Mouse (Mus musculus) liver, postnatal 0 days (tissue): ENCODE results near the gene Asxl1. TPM values are rescaled to one million over a fixed set of nuclear protein-coding genes. Genes with fewer than 3 reads are reported as not detected.
A peak's percentile ranks its signal among the peaks of the same experiment; 100 is the strongest.

Experiments used
- ATAC-seq: fragments of 200-750 bp; cut with Nextera tagmentation; 2 replicates; pipeline ENCODE4 v1.8.0; 2017; ENCODE audit warnings: mild to moderate bottlenecking, moderate library complexity
- DNase-seq: peaks from one replicate; pipeline ENCODE4 v3.0.0-alpha.2; 2016
- H3K27ac ChIP-seq: fragments of 300-500 bp; sonication (generic); 2 replicates; pipeline ENCODE4 v1.5.1; 2014; ENCODE audit warnings: antibody characterized with exemption, moderate library complexity, mild to moderate bottlenecking, low read depth
- H3K27me3 ChIP-seq: fragments of 300-500 bp; sonication (generic); 2 replicates; pipeline ENCODE4 v1.6.1; 2014; ENCODE audit warnings: low read length, control low read depth, mixed read lengths; ENCODE audit not compliant: insufficient read depth
- H3K36me3 ChIP-seq: fragments of 300-500 bp; sonication (generic); replicated peaks from 2 replicates; pipeline ENCODE4 v1.6.1; 2014; ENCODE audit warnings: mild to moderate bottlenecking, control low read depth, low read length, moderate library complexity, mixed read lengths; ENCODE audit not compliant: insufficient read depth
- H3K4me1 ChIP-seq: fragments of 300-500 bp; sonication (generic); 2 replicates; pipeline ENCODE4 v1.6.1; 2014; ENCODE audit warnings: antibody characterized with exemption, mild to moderate bottlenecking, control low read depth; ENCODE audit not compliant: insufficient read depth
- H3K4me2 ChIP-seq: fragments of 300-500 bp; sonication (generic); 2 replicates; pipeline ENCODE4 v1.6.1; 2014; ENCODE audit warnings: low read depth, mild to moderate bottlenecking, low read length, moderate library complexity, mixed read lengths
- H3K4me3 ChIP-seq: fragments of 300-500 bp; sonication (generic); 2 replicates; pipeline ENCODE4 v1.5.1; 2014; ENCODE audit warnings: low read depth, low read length
- H3K9ac ChIP-seq: fragments of 300-500 bp; sonication (generic); replicated peaks from 2 replicates; pipeline ENCODE4 v1.6.1; 2014; ENCODE audit warnings: mild to moderate bottlenecking, moderate library complexity
- H3K9me3 ChIP-seq: fragments of 300-500 bp; sonication (generic); 2 replicates; pipeline ENCODE4 v1.6.1; 2016; ENCODE audit warnings: mild to moderate bottlenecking, control low read depth, low read length, mixed read lengths
- CTCF ChIP-seq: sonication (generic); IDR thresholded peaks from 2 replicates; pipeline ENCODE4 v1.5.1; 2016; ENCODE audit warnings: antibody characterized with exemption, low read depth
- EP300 ChIP-seq: IDR thresholded peaks from 2 replicates; pipeline ENCODE4 v1.6.1; 2016; ENCODE audit warnings: antibody characterized with exemption, low read depth, mild to moderate bottlenecking
- WGBS: fragments of 180-500 bp; shearing (Covaris S2); extraction: QIAGEN DNeasy Blood & Tissue Kit; methylation state at CpG from one replicate; pipeline ENCODE4 v1.1.7; 2014; ENCODE audit not compliant: insufficient replicate concordance; 5-methylcytosine and 5-hydroxymethylcytosine counted together
- polyA plus RNA-seq: library from polyadenylated mRNA; unstranded; fragments of >200 nt; fragmentation: Nextera tagmentation; extraction: Ambion mirVana; gene quantifications from 2 replicates; pipeline ENCODE4 v1.2.1, GENCODE M21; 2015

Gene Asxl1
- polyA plus RNA-seq, 1 experiment from 2014 or later: 5.7 TPM

DNA sequence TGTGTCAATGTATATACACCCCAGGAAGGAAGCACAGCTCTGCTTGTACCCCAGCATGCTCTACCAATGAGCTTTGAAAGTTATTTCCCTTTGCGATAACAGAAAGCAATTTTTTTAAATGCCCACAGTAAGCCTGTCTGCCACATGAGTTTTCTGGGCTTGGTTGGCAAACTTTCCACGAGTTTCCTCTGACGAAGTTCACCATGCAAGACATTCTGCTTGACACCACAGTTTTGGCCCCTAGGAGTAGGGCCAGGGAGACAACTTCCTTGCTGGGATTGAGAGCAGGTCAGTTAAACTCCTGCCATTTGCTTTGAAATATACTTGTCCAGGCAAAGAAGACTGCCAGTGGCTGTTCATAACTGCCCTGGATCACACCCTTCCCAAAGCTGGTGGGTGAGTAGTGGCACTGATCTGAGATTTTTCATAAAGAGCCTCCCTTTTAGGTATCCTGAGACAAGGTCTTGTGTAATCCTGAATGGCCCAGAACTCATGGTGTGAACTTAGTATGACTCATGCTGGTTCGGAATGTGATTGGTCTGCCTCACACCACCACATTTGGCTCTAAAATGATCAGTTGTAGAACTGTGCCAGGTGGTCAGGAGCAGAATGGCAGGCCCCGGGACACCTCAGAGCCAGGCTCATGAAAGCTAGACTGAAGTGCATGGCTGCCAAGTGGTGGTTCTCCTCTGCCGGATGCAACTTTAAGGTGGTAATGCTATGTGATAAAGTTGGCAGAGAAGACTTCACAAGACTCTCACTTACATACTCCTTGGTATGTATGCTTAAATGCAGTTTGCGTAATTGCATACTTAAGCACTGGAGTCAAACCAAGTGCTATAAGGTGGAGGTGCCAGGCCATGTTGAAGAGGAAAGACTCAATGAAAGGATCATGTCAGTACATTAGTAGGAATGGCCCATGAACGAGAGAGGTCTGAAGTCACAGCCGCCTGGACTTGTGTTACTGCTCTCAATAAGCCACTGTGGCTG lies 7.0 kb upstream of the Asxl1 start:
- WGBS: 74% methylated on average over 9 of the region's 9 CpGs
- TF ChIP-seq CTCF (no peak), EP300 (no peak)

DNA sequence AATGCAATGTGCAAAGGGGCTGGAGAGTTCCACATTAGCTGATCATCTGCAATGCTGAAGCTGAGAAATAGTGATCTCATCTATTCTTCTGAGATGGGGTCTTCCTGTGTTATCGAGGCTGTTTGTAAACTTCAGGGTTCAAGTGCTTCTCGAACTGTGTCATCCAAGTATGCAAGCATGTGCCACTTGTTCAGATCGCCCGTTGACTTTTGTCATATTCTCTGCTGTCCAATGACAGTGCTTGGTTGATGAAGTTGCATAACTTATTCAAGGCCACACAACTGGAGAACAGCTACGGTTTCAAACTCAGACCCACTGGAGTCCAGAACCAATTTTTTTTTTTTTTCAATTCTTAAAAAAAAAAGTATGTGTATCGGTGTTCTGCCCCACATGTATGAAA lies 3.5 kb upstream of the Asxl1 start:
- H3K9ac ChIP-seq: no peak overlapping the region
- H3K9me3 ChIP-seq: no peaks in the 10 kb centered on the region
- H3K4me1 ChIP-seq: peaks cover 31% of the 10 kb centered on the region
- DNase-seq (no peak), ATAC-seq (no peak)
- WGBS: 63% methylated on average over 6 of the region's 6 CpGs
- H3K4me2 ChIP-seq: no peak overlapping the region
- no peaks in the 10 kb centered on the region for H3K36me3 ChIP-seq
- no peaks in the 10 kb centered on the region for H3K27me3 ChIP-seq
- no peak overlapping the region for H3K4me3 ChIP-seq
- H3K27ac ChIP-seq: peak overlapping the region; percentile 45; the same call in 1 of the 2 replicates
- TF ChIP-seq EP300 (no peak), CTCF (no peak)

More for the DNA sequence above, 7.0 kb upstream of the Asxl1 start:
- H3K9ac ChIP-seq: no peak overlapping the region
- peak; percentile 55; the same call in 1 of the 2 replicates for ATAC-seq
- H3K27me3 ChIP-seq: no peaks in the 10 kb centered on the region
- no peak overlapping the region for H3K4me3 ChIP-seq
- H3K36me3 ChIP-seq: no peaks in the 10 kb centered on the region
- H3K4me1 ChIP-seq: peaks cover 26% of the 10 kb centered on the region
- no peaks in the 10 kb centered on the region for H3K9me3 ChIP-seq
- no peak overlapping the region for H3K4me2 ChIP-seq
- DNase-seq: no peak
- H3K27ac ChIP-seq: no peak overlapping the region

DNA sequence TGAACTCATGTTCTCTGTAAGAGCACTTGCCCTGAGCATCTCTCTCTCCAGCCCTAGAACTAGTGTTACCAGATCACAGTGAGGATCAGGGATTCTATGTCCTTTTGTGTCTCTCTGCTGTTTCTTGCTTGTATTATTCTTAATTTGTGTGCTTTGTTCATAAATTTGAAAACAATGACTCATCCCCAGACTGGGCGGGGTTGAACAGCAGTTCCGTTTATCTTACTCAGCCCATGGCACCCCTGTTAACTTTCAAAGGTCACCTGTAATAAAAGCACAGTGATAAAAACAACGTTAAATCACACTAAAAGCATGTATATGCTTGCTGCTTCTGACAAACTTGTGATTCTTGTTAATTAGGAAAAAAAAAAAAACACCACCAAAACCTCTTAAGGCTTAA lies 3.0 kb upstream of the Asxl1 start:
- H3K9ac ChIP-seq: no peak overlapping the region
- no peak overlapping the region for H3K4me3 ChIP-seq
- TF ChIP-seq CTCF: no peak
- peak; percentile 58 for TF ChIP-seq EP300
- H3K36me3 ChIP-seq: no peaks in the 10 kb centered on the region
- DNase-seq (no peak), ATAC-seq (no peak)
- WGBS: 37% methylated on average over 3 of the region's 3 CpGs
- peaks cover 26% of the 10 kb centered on the region for H3K4me1 ChIP-seq
- no peak overlapping the region for H3K4me2 ChIP-seq
- no peaks in the 10 kb centered on the region for H3K9me3 ChIP-seq
- no peaks in the 10 kb centered on the region for H3K27me3 ChIP-seq
- peak overlapping the region; percentile 45 for H3K27ac ChIP-seq

DNA sequence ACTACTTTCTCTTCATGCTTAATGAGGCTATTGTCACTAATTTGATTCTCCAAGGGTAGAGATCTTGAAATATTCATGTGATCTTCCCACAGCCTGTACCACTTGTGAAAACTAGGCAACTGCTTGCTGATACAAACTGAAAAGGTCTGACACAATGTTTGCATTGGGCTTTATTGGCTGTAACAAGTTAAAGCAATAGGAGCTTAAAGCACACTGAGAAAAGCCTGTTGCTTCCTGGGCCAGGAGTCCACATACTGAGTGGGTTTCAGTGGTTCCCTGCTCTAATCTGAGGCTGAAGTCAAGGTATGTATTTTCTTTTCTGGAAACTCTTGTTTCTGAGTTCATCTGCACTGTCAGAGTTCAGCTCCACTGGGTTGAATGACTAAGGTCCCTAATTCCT lies 2.4 kb upstream of the Asxl1 start:
- Histone ChIP-seq H3K36me3 (no peaks in the 10 kb centered on the region), H3K4me1 (peaks cover 24% of the 10 kb centered on the region), H3K4me2 (no peak overlapping the region), H3K27me3 (no peaks in the 10 kb centered on the region), H3K27ac (peak overlapping the region; percentile 45), H3K4me3 (no peak overlapping the region), H3K9ac (no peak overlapping the region), H3K9me3 (no peaks in the 10 kb centered on the region)
- ATAC-seq (no peak), DNase-seq (no peak)
- no peak for TF ChIP-seq CTCF
- TF ChIP-seq EP300: no peak

DNA sequence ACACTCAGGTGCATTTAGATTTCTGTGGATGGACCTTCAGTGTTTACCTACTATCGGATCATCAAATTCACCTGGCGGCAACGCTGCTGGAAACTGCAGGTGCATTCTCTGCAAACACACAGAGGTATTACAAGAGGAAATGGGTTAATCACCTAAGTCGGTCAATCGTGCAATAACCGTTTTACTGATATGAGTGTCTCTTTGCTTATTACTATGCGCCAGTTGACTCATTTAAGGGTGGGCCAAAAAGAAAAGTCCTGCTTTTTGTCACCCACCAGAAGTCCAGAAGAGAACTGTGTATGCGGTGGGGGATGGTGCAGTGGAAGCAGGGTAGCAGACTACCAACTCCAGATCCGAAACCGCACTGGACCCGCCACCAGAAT lies 567 bp upstream of the Asxl1 start:
- Histone ChIP-seq H3K27ac (peak overlapping the region; percentile 100), H3K27me3 (no peaks in the 10 kb centered on the region), H3K4me1 (peaks cover 37% of the 10 kb centered on the region), H3K9ac (peak overlapping the region; percentile 97), H3K36me3 (0 out of 2 replicates have a peak, but pooled peaks cover 3% of the 10 kb centered on the region), H3K4me3 (peak overlapping the region; percentile 90), H3K9me3 (no peaks in the 10 kb centered on the region), H3K4me2 (peak overlapping the region; percentile 64)
- no peak for DNase-seq
- no peak for ATAC-seq
- 3% methylated on average over 11 of the region's 11 CpGs for WGBS
- TF ChIP-seq CTCF: no peak
- TF ChIP-seq EP300: no peak
